Mouse (Mus musculus) ovary, postnatal 10 days (tissue): ENCODE results near the gene Hist2h2be.
A peak's percentile ranks its signal among the peaks of the same experiment; 100 is the strongest.
"Not testable (repeated sequence)": the region's sequence is repeated elsewhere in the genome, so short reads cannot be mapped to it uniquely, and the experiment has no call there.

ENCODE experiments used
- DNase-seq: peaks from one replicate; pipeline ENCODE4 v3.0.0; 2022; ENCODE audit warnings: low spot score

Hist2h2be gene

GRCm38 (mm10) chr3:96220765-96221639, at the start of gene Hist2h2be, which contains the start of gene Hist2h2ac:
Gene Hist2h2be (plus strand): TSS chr3:96221119.
Gene Hist2h2ac (minus strand): TSS chr3:96220880.
- peak; percentile 75 for DNase-seq

- DNase-seq = no peak
Measured at GRCm38 (mm10) chr3:96171583-96172196, 49.2 kb upstream of the Hist2h2be start.

- peak; percentile 68 for DNase-seq
Measured at GRCm38 (mm10) chr3:96172197-96173178, 48.4 kb upstream of the Hist2h2be start, which contains the start of gene Sf3b4. Gene Sf3b4 (plus strand): TSS chr3:96172332.

GRCm38 (mm10) chr3:96173185-96173584, 47.7 kb upstream of the Hist2h2be start:
- no peak for DNase-seq

GRCm38 (mm10) chr3:96174042-96174441, 46.9 kb upstream of the Hist2h2be start:
- not testable (repeated sequence) for DNase-seq

- DNase-seq = no peak
Measured at GRCm38 (mm10) chr3:96175251-96175650, 45.7 kb upstream of the Hist2h2be start.

GRCm38 (mm10) chr3:96178427-96178826, 42.5 kb upstream of the Hist2h2be start:
- no peak for DNase-seq

- DNase-seq = no peak
Measured at GRCm38 (mm10) chr3:96178902-96179301, 42.0 kb upstream of the Hist2h2be start.

GRCm38 (mm10) chr3:96179531-96179930, 41.4 kb upstream of the Hist2h2be start:
- no peak for DNase-seq

GRCm38 (mm10) chr3:96180727-96181477, 40.0 kb upstream of the Hist2h2be start, which contains the start of gene Sv2a:
Gene Sv2a (plus strand): TSS chr3:96181151.
- DNase-seq = no peak

GRCm38 (mm10) chr3:96181510-96182381, 39.2 kb upstream of the Hist2h2be start:
- DNase-seq = no peak

GRCm38 (mm10) chr3:96182382-96182776, 38.5 kb upstream of the Hist2h2be start:
- DNase-seq = no peak

- no peak for DNase-seq
Measured at GRCm38 (mm10) chr3:96192977-96193376, 27.9 kb upstream of the Hist2h2be start.

GRCm38 (mm10) chr3:96194966-96195365, 26.0 kb upstream of the Hist2h2be start:
- DNase-seq = no peak

- DNase-seq = no peak
Measured at GRCm38 (mm10) chr3:96195616-96196313, 25.2 kb upstream of the Hist2h2be start.

GRCm38 (mm10) chr3:96196437-96197128, 24.3 kb upstream of the Hist2h2be start:
- no peak for DNase-seq

- peak; percentile 60 for DNase-seq
Measured at GRCm38 (mm10) chr3:96197129-96197749, 23.7 kb upstream of the Hist2h2be start.

- no peak for DNase-seq
Measured at GRCm38 (mm10) chr3:96198181-96198580, 22.7 kb upstream of the Hist2h2be start.
